Mouse (Mus musculus) lung, embryonic 14.5 days (tissue): Measurements from ENCODE around the gene Atf6. TPM values are rescaled to one million over a fixed set of nuclear protein-coding genes. Genes with fewer than 3 reads are reported as not detected.

Experiments
- ATAC-seq: fragments of 200-750 bp; cut with Nextera tagmentation; 2 replicates; pipeline ENCODE4 v1.8.0; 2017; ENCODE audit warnings: mild to moderate bottlenecking, moderate TSS enrichment, moderate library complexity; ENCODE audit not compliant: insufficient read depth
- DNase-seq: peaks from one replicate; pipeline ENCODE4 v3.0.0-alpha.2; 2015
- H3K27ac ChIP-seq: fragments of 300-500 bp; sonication (generic); 2 replicates; pipeline ENCODE4 v1.5.1; 2014; ENCODE audit warnings: low read depth, mild to moderate bottlenecking, moderate library complexity
- H3K27me3 ChIP-seq: fragments of 300-500 bp; sonication (generic); 2 replicates; pipeline ENCODE4 v1.6.1; 2014; ENCODE audit warnings: low read length, control low read depth; ENCODE audit not compliant: insufficient read depth
- H3K36me3 ChIP-seq: fragments of 300-500 bp; sonication (generic); 2 replicates; pipeline ENCODE4 v1.6.1; 2014; ENCODE audit warnings: control low read depth; ENCODE audit not compliant: insufficient read depth
- H3K4me1 ChIP-seq: fragments of 300-500 bp; sonication (generic); 2 replicates; pipeline ENCODE4 v1.6.1; 2014; ENCODE audit warnings: antibody characterized with exemption, control low read depth; ENCODE audit not compliant: insufficient read depth
- H3K4me2 ChIP-seq: fragments of 300-500 bp; sonication (generic); 2 replicates; pipeline ENCODE4 v1.6.1; 2014; ENCODE audit warnings: mild to moderate bottlenecking
- H3K4me3 ChIP-seq: fragments of 300-500 bp; sonication (generic); 2 replicates; pipeline ENCODE4 v1.5.1; 2014; ENCODE audit warnings: low read depth, low read length
- H3K9ac ChIP-seq: fragments of 300-500 bp; sonication (generic); 2 replicates; pipeline ENCODE4 v1.6.1; 2014
- H3K9me3 ChIP-seq: fragments of 300-500 bp; sonication (generic); 2 replicates; pipeline ENCODE4 v1.6.1; 2016; ENCODE audit warnings: low read depth, low read length, control low read depth
- CTCF ChIP-seq: IDR thresholded peaks from 2 replicates; pipeline ENCODE4 v1.5.1; 2016; ENCODE audit warnings: antibody characterized with exemption, low read depth
- WGBS: fragments of 180-500 bp; shearing (Covaris S2); extraction: QIAGEN DNeasy Blood & Tissue Kit; methylation state at CpG from one replicate; pipeline ENCODE4 v1.1.7; 2014; 5-methylcytosine and 5-hydroxymethylcytosine counted together
- polyA plus RNA-seq: library from polyadenylated mRNA; unstranded; fragments of >200 nt; fragmentation: Nextera tagmentation; extraction: Ambion mirVana; gene quantifications from 2 replicates; pipeline ENCODE4 v1.2.1, GENCODE M21; 2014

The Atf6 gene
- polyA plus RNA-seq, 1 experiment from 2014 or later = 9.9 TPM

- no peaks in the 10 kb centered on the region for H3K27me3 ChIP-seq
- peak; percentile 36; the same call in 1 of the 2 replicates for ATAC-seq
- peak overlapping the region; percentile 41 for H3K4me2 ChIP-seq
- peak; percentile 42 for DNase-seq
- H3K36me3 ChIP-seq = no peaks in the 10 kb centered on the region
- H3K9me3 ChIP-seq = no peaks in the 10 kb centered on the region
- no peak overlapping the region for H3K9ac ChIP-seq
- H3K27ac ChIP-seq = no peak overlapping the region
- TF ChIP-seq CTCF = no peak
- WGBS = 39% methylated on average over 25 of the region's 25 CpGs
- no peaks in the 10 kb centered on the region for H3K4me1 ChIP-seq
- no peak overlapping the region for H3K4me3 ChIP-seq
Measured at GRCm38 (mm10) chr1:170771437-170772003, 96.1 kb downstream of the Atf6 start.

GRCm38 (mm10) chr1:170770691-170771090, 96.9 kb downstream of the Atf6 start:
- Histone ChIP-seq H3K4me1 (no peaks in the 10 kb centered on the region), H3K4me2 (no peak overlapping the region), H3K27me3 (no peaks in the 10 kb centered on the region), H3K4me3 (no peak overlapping the region), H3K36me3 (no peaks in the 10 kb centered on the region; the same call in 1 of the 2 replicates), H3K9me3 (no peaks in the 10 kb centered on the region), H3K27ac (0 out of 2 replicates have a peak overlapping the region, but pooled peaks have one; percentile 3), H3K9ac (no peak overlapping the region)
- DNase-seq (peak; percentile 65), ATAC-seq (peak; percentile 60; the same call in 1 of the 2 replicates)
- WGBS = 73% methylated on average over 14 of the region's 14 CpGs
- 0 out of 2 replicates have a peak, but pooled peaks have one; percentile 9 for TF ChIP-seq CTCF

- no peak for TF ChIP-seq CTCF
- DNase-seq (peak; percentile 42), ATAC-seq (peak; percentile 65)
- no peaks in the 10 kb centered on the region for H3K9me3 ChIP-seq
- 0 out of 2 replicates have a peak overlapping the region, but pooled peaks have one; percentile 58 for H3K27ac ChIP-seq
- H3K9ac ChIP-seq = no peak overlapping the region
- WGBS = 51% methylated on average over 2 of the region's 2 CpGs
- no peaks in the 10 kb centered on the region; the same call in 1 of the 2 replicates for H3K36me3 ChIP-seq
- no peaks in the 10 kb centered on the region for H3K4me1 ChIP-seq
- no peak overlapping the region for H3K4me3 ChIP-seq
- H3K4me2 ChIP-seq = no peak overlapping the region
- H3K27me3 ChIP-seq = no peaks in the 10 kb centered on the region
Measured at GRCm38 (mm10) chr1:170766997-170767396, 100.6 kb downstream of the Atf6 start.

DNA sequence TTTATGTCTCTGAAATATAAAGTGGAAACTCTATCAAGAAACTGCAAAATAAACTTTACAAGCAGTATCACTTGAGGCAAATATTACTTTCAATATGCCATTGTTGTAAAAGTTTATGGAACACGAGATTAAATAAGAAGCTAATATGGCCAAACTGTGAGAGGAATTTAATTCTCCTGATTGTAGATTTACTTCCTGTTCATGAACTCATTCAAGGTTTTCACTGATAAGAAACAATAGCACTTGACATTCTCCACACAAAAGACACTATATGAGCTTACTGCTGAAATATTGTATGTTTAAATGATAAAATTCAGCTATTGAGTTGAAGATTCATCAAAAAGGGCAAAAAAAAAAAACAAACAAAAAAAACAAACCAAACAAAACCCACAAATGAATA, 102.8 kb downstream of the Atf6 start:
- H3K4me2 ChIP-seq = no peak overlapping the region
- H3K4me1 ChIP-seq = no peaks in the 10 kb centered on the region
- ATAC-seq = no peak
- TF ChIP-seq CTCF = no peak
- no peaks in the 10 kb centered on the region; the same call in 1 of the 2 replicates for H3K36me3 ChIP-seq
- H3K27me3 ChIP-seq = no peaks in the 10 kb centered on the region
- 65% methylated on average over 1 of the region's 1 CpGs for WGBS
- no peak for DNase-seq
- H3K9me3 ChIP-seq = no peaks in the 10 kb centered on the region
- no peak overlapping the region for H3K27ac ChIP-seq
- H3K4me3 ChIP-seq = no peak overlapping the region
- H3K9ac ChIP-seq = no peak overlapping the region

- ATAC-seq = no peak
- no peaks in the 10 kb centered on the region for H3K4me1 ChIP-seq
- 88% methylated on average over 1 of the region's 1 CpGs for WGBS
- H3K36me3 ChIP-seq = no peaks in the 10 kb centered on the region; the same call in 1 of the 2 replicates
- no peaks in the 10 kb centered on the region for H3K27me3 ChIP-seq
- no peak overlapping the region for H3K27ac ChIP-seq
- no peak for DNase-seq
- TF ChIP-seq CTCF = no peak
- H3K4me3 ChIP-seq = no peak overlapping the region
- no peak overlapping the region for H3K4me2 ChIP-seq
- H3K9ac ChIP-seq = no peak overlapping the region
- H3K9me3 ChIP-seq = no peaks in the 10 kb centered on the region
Measured at GRCm38 (mm10) chr1:170761634-170762033, 105.9 kb downstream of the Atf6 start.

- no peak overlapping the region for H3K9ac ChIP-seq
- no peaks in the 10 kb centered on the region for H3K36me3 ChIP-seq
- no peak overlapping the region for H3K27ac ChIP-seq
- TF ChIP-seq CTCF = no peak
- ATAC-seq = no peak
- H3K4me2 ChIP-seq = no peak overlapping the region
- WGBS = 82% methylated on average over 5 of the region's 5 CpGs
- no peak overlapping the region for H3K4me3 ChIP-seq
- H3K4me1 ChIP-seq = no peaks in the 10 kb centered on the region
- H3K27me3 ChIP-seq = no peaks in the 10 kb centered on the region
- no peaks in the 10 kb centered on the region for H3K9me3 ChIP-seq
- no peak for DNase-seq
Measured at GRCm38 (mm10) chr1:170753597-170753996, 114.0 kb downstream of the Atf6 start.

GRCm38 (mm10) chr1:170751797-170752196, 115.8 kb downstream of the Atf6 start:
- Histone ChIP-seq H3K4me1 (no peaks in the 10 kb centered on the region), H3K4me3 (no peak overlapping the region), H3K4me2 (no peak overlapping the region), H3K27ac (no peak overlapping the region), H3K9me3 (no peaks in the 10 kb centered on the region), H3K9ac (no peak overlapping the region), H3K36me3 (no peaks in the 10 kb centered on the region), H3K27me3 (no peaks in the 10 kb centered on the region)
- WGBS = 87% methylated on average over 7 of the region's 7 CpGs
- DNase-seq (no peak), ATAC-seq (no peak)
- no peak for TF ChIP-seq CTCF

DNA sequence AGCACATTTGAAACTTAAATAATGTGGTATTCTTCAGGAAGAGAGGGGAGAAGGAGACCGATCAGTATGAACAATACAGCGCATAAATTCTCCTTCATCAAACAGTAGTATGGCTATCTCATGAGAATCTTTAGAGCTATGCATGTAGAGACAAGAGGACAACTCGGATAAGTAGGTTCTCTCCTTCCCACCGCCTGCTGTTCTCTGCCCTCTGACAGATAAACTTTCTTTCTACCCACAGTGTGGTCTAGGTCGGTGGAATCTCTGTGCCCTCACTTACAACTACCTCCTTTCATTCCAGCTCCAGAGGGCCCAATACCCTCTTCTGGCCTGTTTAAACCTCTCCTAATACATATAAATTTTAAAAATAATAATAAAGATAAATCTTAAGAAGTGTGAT, 121.0 kb downstream of the Atf6 start:
- Histone ChIP-seq H3K4me1 (no peaks in the 10 kb centered on the region), H3K36me3 (no peaks in the 10 kb centered on the region), H3K4me2 (no peak overlapping the region), H3K4me3 (no peak overlapping the region), H3K9ac (no peak overlapping the region), H3K27ac (no peak overlapping the region), H3K9me3 (no peaks in the 10 kb centered on the region), H3K27me3 (no peaks in the 10 kb centered on the region)
- TF ChIP-seq CTCF = no peak
- ATAC-seq (no peak), DNase-seq (no peak)
- 86% methylated on average over 5 of the region's 5 CpGs for WGBS
